Mouse (Mus musculus) CH12.LX (cell line): ENCODE data around the gene Gm36028. TPM values are rescaled to one million over a fixed set of nuclear protein-coding genes. Genes with fewer than 3 reads are reported as not detected.

Source experiments
- DNase-seq: peaks from one replicate; pipeline ENCODE4 v3.0.0-alpha.2; 2013; ENCODE audit errors: extremely low read depth
- H3K27ac ChIP-seq: 2 replicates; pipeline ENCODE4 v1.5.1; 2012; ENCODE audit warnings: low read depth, mild to moderate bottlenecking, control low read depth, moderate library complexity; ENCODE audit not compliant: insufficient read depth
- H3K27me3 ChIP-seq: replicated peaks from 2 replicates; pipeline ENCODE3; 2012; ENCODE audit warnings: inconsistent platforms
- H3K36me3 ChIP-seq, 2 experiments: replicated peaks in 1 of 2; 2 replicates each; pipeline versions ENCODE3 to v1.6.1; 2012; ENCODE audit warnings: inconsistent platforms in 1 of 2, low read length in 1 of 2, mild to moderate bottlenecking in 1 of 2, mixed read lengths in 1 of 2, moderate library complexity in 1 of 2; ENCODE audit not compliant: control insufficient read depth in 1 of 2, insufficient read depth in 1 of 2
- H3K4me1 ChIP-seq, 2 experiments: 2 replicates each; pipeline ENCODE4 v1.6.1; 2012; ENCODE audit warnings: inconsistent platforms in 1 of 2, moderate library complexity in 1 of 2; ENCODE audit not compliant: insufficient read depth in 2 of 2, control insufficient read depth in 1 of 2
- H3K4me2 ChIP-seq: 2 replicates; pipeline ENCODE4 v1.6.1; 2012; ENCODE audit warnings: low read depth, mild to moderate bottlenecking, control low read depth; ENCODE audit not compliant: poor library complexity, insufficient read depth, severe bottlenecking
- H3K4me3 ChIP-seq, 3 experiments: fragments of 150-350 bp in 1 of 3; sonication (generic) in 1 of 3; replicated peaks in 1 of 3; 2 replicates each; pipeline versions ENCODE3 to v1.5.1; 2011 to 2012; ENCODE audit warnings: low read depth in 2 of 3, low read length in 2 of 3, mild to moderate bottlenecking in 2 of 3, moderate library complexity in 2 of 3, control low read depth in 1 of 3, improper control_type of control experiment in 1 of 3, inconsistent platforms in 1 of 3, mixed read lengths in 1 of 3; ENCODE audit not compliant: poor library complexity in 1 of 3
- H3K79me2 ChIP-seq: replicated peaks from 2 replicates; pipeline ENCODE4 v1.6.1; 2012; ENCODE audit warnings: mild to moderate bottlenecking, moderate library complexity; ENCODE audit not compliant: control insufficient read depth, poor library complexity, insufficient read depth, severe bottlenecking; ENCODE audit errors: extremely low read depth
- H3K9ac ChIP-seq: 2 replicates; pipeline ENCODE4 v1.6.1; 2012; ENCODE audit warnings: low read depth, mild to moderate bottlenecking, control low read depth, moderate library complexity; ENCODE audit not compliant: insufficient read depth
- H3K9me3 ChIP-seq: replicated peaks from 2 replicates; pipeline ENCODE3; 2012; ENCODE audit warnings: low read length, inconsistent platforms, mixed read lengths
- BHLHE40 ChIP-seq: IDR thresholded peaks from 2 replicates; pipeline ENCODE4 v1.6.1; 2011; ENCODE audit warnings: mild to moderate bottlenecking, low read depth, low read length, improper control_type of control experiment
- E2F4 ChIP-seq: IDR thresholded peaks from 2 replicates; pipeline ENCODE4 v1.6.1; 2011; ENCODE audit warnings: low read depth, low read length, improper control_type of control experiment; ENCODE audit not compliant: insufficient replicate concordance
- ELF1 ChIP-seq: IDR thresholded peaks from 2 replicates; pipeline ENCODE4 v1.6.1; 2014; ENCODE audit warnings: low read depth, mild to moderate bottlenecking, inconsistent platforms, low read length, improper control_type of control experiment
- EP300 ChIP-seq: IDR thresholded peaks from 2 replicates; pipeline ENCODE4 v1.6.1; 2011; ENCODE audit warnings: low read length, improper control_type of control experiment
- HCFC1 ChIP-seq: IDR thresholded peaks from 2 replicates; pipeline ENCODE4 v1.6.1; 2012; ENCODE audit warnings: low read depth, mild to moderate bottlenecking, inconsistent platforms, low read length, improper control_type of control experiment
- JUN ChIP-seq: IDR thresholded peaks from 2 replicates; pipeline ENCODE4 v1.6.1; 2011; ENCODE audit warnings: low read depth, mild to moderate bottlenecking, low read length, improper control_type of control experiment, moderate library complexity; ENCODE audit not compliant: insufficient read depth
- MAFK ChIP-seq: IDR thresholded peaks from 2 replicates; pipeline ENCODE4 v1.6.1; 2011; ENCODE audit warnings: low read length, improper control_type of control experiment; ENCODE audit not compliant: insufficient replicate concordance
- MEF2A ChIP-seq: IDR thresholded peaks from 2 replicates; pipeline ENCODE4 v1.6.1; 2014; ENCODE audit warnings: low read depth, mild to moderate bottlenecking, inconsistent platforms, low read length, improper control_type of control experiment, borderline replicate concordance
- PAX5 ChIP-seq: IDR thresholded peaks from 2 replicates; pipeline ENCODE4 v1.6.1; 2012; ENCODE audit warnings: low read length, inconsistent platforms, mixed read lengths
- POLR2A ChIP-seq: IDR thresholded peaks from 2 replicates; pipeline ENCODE4 v1.6.1; 2011; ENCODE audit warnings: low read depth, mild to moderate bottlenecking, improper control_type of control experiment, low read length
- RAD21 ChIP-seq: IDR thresholded peaks from 2 replicates; pipeline ENCODE4 v1.6.1; 2011; ENCODE audit warnings: low read depth, mild to moderate bottlenecking, low read length, improper control_type of control experiment, moderate library complexity
- TBP ChIP-seq: conservative IDR thresholded peaks from 2 replicates; pipeline ENCODE4 v1.6.1; 2011; ENCODE audit warnings: low read depth, low read length, improper control_type of control experiment
- UBTF ChIP-seq: IDR thresholded peaks from 2 replicates; pipeline ENCODE4 v1.6.1; 2012; ENCODE audit warnings: low read depth, mild to moderate bottlenecking, inconsistent platforms, low read length, improper control_type of control experiment, moderate library complexity
- USF1 ChIP-seq: IDR thresholded peaks from 2 replicates; pipeline ENCODE4 v1.6.1; 2014; ENCODE audit warnings: low read depth, mild to moderate bottlenecking, inconsistent platforms, low read length, improper control_type of control experiment
- USF2 ChIP-seq: conservative IDR thresholded peaks from 2 replicates; pipeline ENCODE4 v1.6.1; 2011; ENCODE audit warnings: low read depth, low read length, improper control_type of control experiment
- ZC3H11A ChIP-seq: IDR thresholded peaks from 2 replicates; pipeline ENCODE4 v1.6.1; 2012; ENCODE audit warnings: low read depth, mild to moderate bottlenecking, inconsistent platforms, low read length, improper control_type of control experiment
- ZKSCAN1 ChIP-seq: IDR thresholded peaks from 2 replicates; pipeline ENCODE4 v1.6.1; 2012; ENCODE audit warnings: low read depth, inconsistent platforms, low read length, improper control_type of control experiment, borderline replicate concordance
- ZMIZ1 ChIP-seq: IDR thresholded peaks from 2 replicates; pipeline ENCODE4 v1.6.1; 2012; ENCODE audit warnings: low read depth, mild to moderate bottlenecking, inconsistent platforms, low read length, improper control_type of control experiment
- dilution Hi-C: fragments of 300-500 bp; cut with MboI; formaldehyde crosslinking; loops from 2 replicates; pipeline ENCODE4 v1.14.3; 2020; ENCODE audit warnings: low sequenced_read_pairs; ENCODE audit not compliant: extremely low pct_unique_long_range_greater_than_20kb, extremely low pct_ligation_motif_present
- in situ Hi-C: fragments of 300-500 bp; cut with MboI; formaldehyde crosslinking; loops from 3 replicates; pipeline ENCODE4 v1.14.3; 2019; ENCODE audit warnings: low sequenced_read_pairs, low pct_ligation_motif_present, low pct_unique_long_range_greater_than_20kb, mixed read lengths
- polyA plus RNA-seq: library from polyadenylated mRNA; unstranded; fragments of >175 nt; gene quantifications from 2 replicates; pipeline ENCODE4 v1.2.1, GENCODE M21; 2012; ENCODE audit warnings: low read depth; ENCODE audit not compliant: insufficient read length
- total RNA-seq, 2 experiments: library from RNA; depleted of rRNA; stranded (reverse); fragments of 300-350 nt in 1 of 2; fragments of >200 nt in 1 of 2; gene quantifications; 2 replicates each; pipeline ENCODE4 v1.2.3; 2012 to 2014

The Gm36028 gene
- total and polyA plus RNA-seq, 3 experiments, result not detected

DNA sequence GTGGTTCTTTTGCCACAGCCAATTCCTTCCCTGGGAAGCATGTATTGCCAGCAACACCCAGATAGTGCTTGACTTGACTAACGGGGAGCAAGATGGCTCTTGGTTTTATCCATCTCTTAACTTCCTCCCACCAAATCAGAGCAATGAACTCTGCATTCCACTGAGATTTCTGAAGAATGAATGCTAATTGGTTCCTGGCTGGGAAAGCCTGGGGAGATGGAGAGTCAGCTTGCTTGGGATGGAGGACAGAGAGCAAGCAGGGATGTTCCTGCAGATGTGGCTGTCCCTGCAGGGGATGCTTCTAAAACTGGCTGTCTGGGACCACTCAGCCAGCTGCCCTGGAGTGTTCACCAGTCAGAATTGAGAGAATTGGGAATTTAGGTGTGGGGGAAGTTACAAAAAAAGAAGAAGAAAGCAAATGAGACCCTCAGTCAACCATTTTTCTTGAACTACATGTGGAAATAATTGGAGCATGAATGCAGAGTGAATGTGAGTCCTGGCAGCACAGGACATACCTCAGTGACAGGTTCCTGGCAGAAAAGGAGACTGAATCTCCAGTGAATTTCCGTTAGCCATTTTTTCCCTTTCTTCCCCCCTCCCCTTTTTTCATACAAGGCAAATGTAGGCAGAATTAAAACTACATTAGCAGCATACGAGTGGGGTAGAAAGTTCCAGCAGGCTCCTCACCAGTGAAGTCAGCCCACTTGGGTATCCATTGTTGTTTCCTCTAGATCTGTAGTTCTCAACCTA lies 55.0 kb downstream of the Gm36028 start:
- H3K27me3 ChIP-seq, result no peaks in the 10 kb centered on the region
- H3K27ac ChIP-seq, result no peak overlapping the region
- no peaks in the 10 kb centered on the region for H3K36me3 ChIP-seq
- H3K4me3 ChIP-seq, result no peak overlapping the region
- no peak overlapping the region for H3K9ac ChIP-seq
- no peaks in the 10 kb centered on the region for H3K4me1 ChIP-seq
- DNase-seq, result no peak
- in situ Hi-C loops, result no loop called here
- no peak overlapping the region for H3K4me2 ChIP-seq
- H3K79me2 ChIP-seq, result no peaks in the 10 kb centered on the region
- TF ChIP-seq USF1 (no peak), RAD21 (no peak), MEF2A (no peak), ZMIZ1 (no peak), PAX5 (no peak), POLR2A (no peak), EP300 (no peak), ZKSCAN1 (no peak), UBTF (no peak), USF2 (no peak), TBP (no peak), JUN (no peak), BHLHE40 (no peak), ZC3H11A (no peak), E2F4 (no peak)
- TF ChIP-seq, all 38 proteins: peak for 0
- dilution Hi-C loops, result no loop called here
- peaks cover 9% of the 10 kb centered on the region for H3K9me3 ChIP-seq

DNA sequence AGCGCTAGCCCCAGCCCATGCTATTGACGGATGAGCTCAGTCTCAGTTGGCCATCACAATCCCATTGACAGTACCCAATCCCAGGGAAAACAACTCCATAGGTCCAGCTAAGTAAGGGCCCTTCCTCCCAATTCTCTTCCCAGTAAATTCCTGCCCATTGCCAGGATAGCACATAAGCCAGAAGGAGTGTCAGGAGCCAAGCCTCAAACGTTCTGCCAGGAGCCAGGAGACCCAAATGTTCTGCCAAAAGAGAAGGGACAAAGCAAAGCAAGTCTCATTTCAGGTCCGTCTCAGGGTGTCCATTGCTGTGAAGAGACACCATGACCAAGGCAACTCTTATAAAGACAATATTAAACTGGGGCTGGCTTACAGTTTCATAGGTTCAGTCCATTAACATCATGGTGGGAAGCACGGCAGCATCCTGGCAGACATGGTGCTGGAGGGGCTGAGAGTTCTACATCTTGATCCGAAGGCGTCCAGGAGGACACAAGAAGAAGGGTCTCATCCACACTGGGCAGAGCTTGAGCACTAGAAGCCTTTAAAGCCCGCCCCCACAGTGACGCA lies 57.5 kb downstream of the Gm36028 start:
- in situ Hi-C loops (no loop called here), dilution Hi-C loops (no loop called here)
- no peaks in the 10 kb centered on the region for H3K79me2 ChIP-seq
- no peaks in the 10 kb centered on the region for H3K27me3 ChIP-seq
- no peaks in the 10 kb centered on the region for H3K4me1 ChIP-seq
- H3K4me3 ChIP-seq, result no peak overlapping the region
- H3K9ac ChIP-seq, result no peak overlapping the region
- no peak for DNase-seq
- H3K36me3 ChIP-seq, result no peaks in the 10 kb centered on the region
- H3K4me2 ChIP-seq, result no peak overlapping the region
- H3K9me3 ChIP-seq, result peaks cover 11% of the 10 kb centered on the region
- H3K27ac ChIP-seq, result no peak overlapping the region
- TF ChIP-seq HCFC1 (no peak), E2F4 (no peak), ELF1 (no peak), MAFK (no peak), ZKSCAN1 (no peak)
- TF ChIP-seq, all 38 proteins: peak for 0
